Mouse (Mus musculus) bone marrow macrophage, adult 2 months (primary cell): ENCODE results near the gene Uqcrq.

Source experiments
- CTCF ChIP-seq: IDR thresholded peaks from 2 replicates; pipeline ENCODE4 v1.5.1; 2012; ENCODE audit warnings: low read depth, mild to moderate bottlenecking, low read length, moderate library complexity
- POLR2A ChIP-seq: IDR thresholded peaks from 2 replicates; pipeline ENCODE4 v1.6.1; 2012; ENCODE audit warnings: mild to moderate bottlenecking, low read depth, low read length, borderline replicate concordance

- TF ChIP-seq POLR2A: no peak
- TF ChIP-seq CTCF: no peak
These were observed 15.6 kb upstream of the Uqcrq start for GRCm38 (mm10) chr11:53446183-53446582.
